Mouse (Mus musculus): ENCODE data around the gene Enkd1. TPM values are rescaled to one million over a fixed set of nuclear protein-coding genes. Genes with fewer than 3 reads are reported as not detected.

Gene Enkd1
- polyA plus RNA-seq, 1 experiment from 2014 or later: 11.6 TPM

- Histone ChIP-seq H3K9me3 (ENCODE audit: control insufficient read depth, low read length) (no peaks in the 10 kb centered on the region), H3K9ac (replicated peaks; ENCODE audit: low read depth, low read length) (no peak overlapping the region), H3K27ac (ENCODE audit: low read depth, low read length) (no peak overlapping the region), H3K27me3 (ENCODE audit: control insufficient read depth, insufficient read depth, low read length) (no peaks in the 10 kb centered on the region), H3K4me3 (ENCODE audit: low read depth, low read length) (no peak overlapping the region), H3K4me1 (ENCODE audit: control insufficient read depth, insufficient read depth, low read length) (peaks cover 26% of the 10 kb centered on the region), H3K36me3 (ENCODE audit: control insufficient read depth, insufficient read depth, low read length) (no peaks in the 10 kb centered on the region), H3K4me2 (ENCODE audit: low read depth, low read length) (no peak overlapping the region)
- WGBS: 90% methylated on average over 6 of the region's 6 CpGs
- ATAC-seq (ENCODE audit: low read depth): no peak
Observed at GRCm38 (mm10) chr8:105704955-105705354, 3.1 kb downstream of the Enkd1 start.

GRCm38 (mm10) chr8:105704146-105704812 is 3.7 kb downstream of the Enkd1 start:
- 94% methylated on average over 34 of the region's 34 CpGs for WGBS
- no peaks in the 10 kb centered on the region for H3K27me3 ChIP-seq (ENCODE audit: control insufficient read depth, insufficient read depth, low read length)

DNA sequence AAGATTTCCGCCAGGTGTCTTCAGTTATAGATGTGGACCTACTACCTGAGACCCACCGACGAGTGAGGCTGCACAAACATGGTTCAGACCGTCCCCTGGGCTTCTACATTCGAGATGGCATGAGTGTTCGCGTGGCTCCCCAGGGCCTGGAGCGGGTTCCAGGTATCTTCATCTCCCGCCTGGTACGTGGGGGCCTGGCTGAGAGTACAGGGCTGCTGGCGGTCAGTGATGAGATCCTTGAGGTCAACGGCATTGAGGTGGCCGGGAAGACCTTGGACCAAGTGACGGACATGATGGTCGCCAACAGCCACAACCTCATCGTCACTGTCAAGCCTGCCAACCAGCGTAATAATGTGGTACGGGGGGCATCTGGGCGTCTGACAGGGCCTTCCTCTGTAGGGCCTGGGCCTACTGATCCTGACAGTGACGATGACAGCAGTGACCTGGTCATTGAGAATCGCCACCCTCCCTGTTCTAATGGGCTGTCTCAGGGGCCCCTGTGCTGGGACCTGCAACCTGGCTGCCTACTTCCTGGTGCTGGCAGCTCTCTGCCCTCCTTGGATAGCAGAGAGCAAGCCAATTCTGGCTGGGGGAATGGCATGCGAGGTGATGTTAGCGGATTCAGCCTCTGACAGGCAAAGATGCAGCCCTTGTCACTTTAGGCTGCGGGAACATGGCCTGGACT is 5.1 kb downstream of the Enkd1 start:
- no peaks in the 10 kb centered on the region for H3K9me3 ChIP-seq (ENCODE audit: control insufficient read depth, low read length)
- no peak overlapping the region for H3K27ac ChIP-seq (ENCODE audit: low read depth, low read length)
- no peak for ATAC-seq (ENCODE audit: low read depth)
- no peaks in the 10 kb centered on the region for H3K27me3 ChIP-seq (ENCODE audit: control insufficient read depth, insufficient read depth, low read length)
- H3K4me1 ChIP-seq (ENCODE audit: control insufficient read depth, insufficient read depth, low read length): peaks cover 28% of the 10 kb centered on the region
- WGBS: 93% methylated on average over 24 of the region's 24 CpGs
- H3K4me3 ChIP-seq (ENCODE audit: low read depth, low read length): no peak overlapping the region
- peaks cover 9% of the 10 kb centered on the region for H3K36me3 ChIP-seq (ENCODE audit: control insufficient read depth, insufficient read depth, low read length)
- H3K9ac ChIP-seq (replicated peaks; ENCODE audit: low read depth, low read length): no peak overlapping the region
- peak overlapping the region; percentile 98; the same call in 1 of the 2 replicates for H3K4me2 ChIP-seq (ENCODE audit: low read depth, low read length)

More at GRCm38 (mm10) chr8:105704146-105704812, 3.7 kb downstream of the Enkd1 start:
- no peak overlapping the region for H3K4me3 ChIP-seq (ENCODE audit: low read depth, low read length)
- ATAC-seq (ENCODE audit: low read depth): no peak
- no peak overlapping the region for H3K27ac ChIP-seq (ENCODE audit: low read depth, low read length)
- H3K36me3 ChIP-seq (ENCODE audit: control insufficient read depth, insufficient read depth, low read length): no peaks in the 10 kb centered on the region
- no peak overlapping the region for H3K9ac ChIP-seq (replicated peaks; ENCODE audit: low read depth, low read length)
- H3K4me2 ChIP-seq (ENCODE audit: low read depth, low read length): no peak overlapping the region
- no peaks in the 10 kb centered on the region for H3K9me3 ChIP-seq (ENCODE audit: control insufficient read depth, low read length)
- peaks cover 28% of the 10 kb centered on the region for H3K4me1 ChIP-seq (ENCODE audit: control insufficient read depth, insufficient read depth, low read length)

DNA sequence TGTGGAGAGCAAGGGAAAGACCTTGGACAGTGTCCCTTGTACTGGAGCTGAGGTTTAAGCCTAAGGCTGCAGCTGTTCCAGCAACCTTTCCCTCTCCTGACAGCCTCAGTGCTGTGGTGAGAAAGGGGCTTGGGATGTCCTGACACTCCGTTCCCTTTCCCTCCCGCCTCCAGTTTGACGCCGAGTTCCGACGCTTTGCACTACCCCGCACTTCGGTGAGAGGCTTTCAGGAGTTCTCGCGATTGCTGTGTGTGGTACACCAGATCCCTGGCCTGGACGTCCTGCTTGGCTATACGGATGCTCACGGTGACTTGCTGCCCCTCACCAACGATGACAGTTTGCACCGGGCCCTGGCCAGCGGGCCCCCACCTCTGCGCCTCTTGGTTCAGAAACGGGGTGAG is 6.0 kb downstream of the Enkd1 start:
- Histone ChIP-seq H3K9ac (replicated peaks; ENCODE audit: low read depth, low read length) (peak overlapping the region; percentile 61), H3K9me3 (ENCODE audit: control insufficient read depth, low read length) (no peaks in the 10 kb centered on the region), H3K27me3 (ENCODE audit: control insufficient read depth, insufficient read depth, low read length) (no peaks in the 10 kb centered on the region), H3K27ac (ENCODE audit: low read depth, low read length) (peak overlapping the region; percentile 94), H3K4me2 (ENCODE audit: low read depth, low read length) (peak overlapping the region; percentile 98), H3K4me3 (ENCODE audit: low read depth, low read length) (peak overlapping the region; percentile 51), H3K4me1 (ENCODE audit: control insufficient read depth, insufficient read depth, low read length) (peaks cover 22% of the 10 kb centered on the region), H3K36me3 (ENCODE audit: control insufficient read depth, insufficient read depth, low read length) (peaks cover 18% of the 10 kb centered on the region)
- WGBS: 36% methylated on average over 18 of the region's 18 CpGs
- ATAC-seq (ENCODE audit: low read depth): peak; percentile 3; the same call in 1 of the 2 replicates

DNA sequence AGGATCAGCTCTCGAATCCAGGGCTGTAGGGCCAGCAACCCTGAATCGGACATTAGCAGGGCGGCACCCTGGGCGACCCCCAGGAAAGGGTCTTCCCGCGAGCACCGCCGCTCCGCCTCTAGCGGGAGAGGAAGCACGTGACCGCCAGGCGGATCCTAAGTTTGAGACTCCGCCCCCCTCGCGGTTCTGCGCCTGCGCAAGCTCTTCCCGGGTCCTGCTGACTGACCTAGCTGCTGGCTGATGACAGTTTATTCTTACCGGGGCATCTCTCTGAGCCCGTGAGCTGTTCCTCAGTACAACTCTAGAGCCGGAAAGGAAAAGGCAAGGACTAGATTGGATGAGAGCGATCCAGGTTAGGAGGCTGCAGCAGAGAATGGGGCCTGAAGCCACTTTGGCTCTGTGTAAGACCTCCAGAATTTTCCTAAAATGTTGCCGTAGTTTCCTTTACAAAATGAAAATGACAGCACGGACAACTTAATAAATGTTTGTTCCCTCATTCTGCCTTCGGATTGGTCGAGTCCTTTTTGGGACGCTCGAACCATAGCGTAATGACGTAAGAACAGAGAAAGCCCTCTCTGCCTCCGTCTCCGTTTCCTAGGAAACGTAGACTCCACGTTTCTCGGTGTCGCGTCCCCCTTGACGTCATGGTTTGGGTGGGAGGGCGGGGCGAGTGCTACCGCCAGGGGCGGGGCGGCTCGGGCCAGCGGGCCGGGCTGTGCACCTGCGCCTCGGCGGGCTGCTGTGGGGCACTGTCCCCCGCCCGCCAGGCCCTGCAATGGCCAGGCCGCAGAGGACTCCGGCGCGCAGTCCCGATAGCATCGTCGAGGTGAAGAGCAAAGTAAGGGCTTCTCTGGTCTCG is 6.8 kb downstream of the Enkd1 start, which contains the start of the genes Acd and Pard6a:
Gene Acd (minus strand): TSS at position 137 of the 859 bp plus-strand sequence.
Gene Pard6a (plus strand): TSS at position 183 of the 859 bp plus-strand sequence.
- peak within 1 kb of the TSS; percentile 98 for H3K4me2 ChIP-seq (ENCODE audit: low read depth, low read length)
- no peaks in the 10 kb centered on the region for H3K9me3 ChIP-seq (ENCODE audit: control insufficient read depth, low read length)
- H3K27me3 ChIP-seq (ENCODE audit: control insufficient read depth, insufficient read depth, low read length): no peaks in the 10 kb centered on the region
- peak within 1 kb of the TSS; percentile 61 for H3K9ac ChIP-seq (replicated peaks; ENCODE audit: low read depth, low read length)
- peak; percentile 77 for ATAC-seq (ENCODE audit: low read depth)
- H3K27ac ChIP-seq (ENCODE audit: low read depth, low read length): peak within 1 kb of the TSS; percentile 94
- peak within 1 kb of the TSS; percentile 51 for H3K4me3 ChIP-seq (ENCODE audit: low read depth, low read length)
- H3K36me3 ChIP-seq (ENCODE audit: control insufficient read depth, insufficient read depth, low read length): peaks cover 24% of the 10 kb centered on the region
- WGBS: under 1% methylated on average over 60 of the region's 60 CpGs
- H3K4me1 ChIP-seq (ENCODE audit: control insufficient read depth, insufficient read depth, low read length): peaks cover 17% of the 10 kb centered on the region

GRCm38 (mm10) chr8:105700566-105700965 is 7.4 kb downstream of the Enkd1 start:
- no peaks in the 10 kb centered on the region for H3K9me3 ChIP-seq (ENCODE audit: control insufficient read depth, low read length)
- peaks cover 24% of the 10 kb centered on the region for H3K36me3 ChIP-seq (ENCODE audit: control insufficient read depth, insufficient read depth, low read length)
- peak overlapping the region; percentile 94 for H3K27ac ChIP-seq (ENCODE audit: low read depth, low read length)
- ATAC-seq (ENCODE audit: low read depth): peak; percentile 55
- peak overlapping the region; percentile 98 for H3K4me2 ChIP-seq (ENCODE audit: low read depth, low read length)
- WGBS: under 1% methylated on average over 21 of the region's 21 CpGs
- H3K4me3 ChIP-seq (ENCODE audit: low read depth, low read length): peak overlapping the region; percentile 51
- no peaks in the 10 kb centered on the region for H3K27me3 ChIP-seq (ENCODE audit: control insufficient read depth, insufficient read depth, low read length)
- peak overlapping the region; percentile 39 for H3K9ac ChIP-seq (replicated peaks; ENCODE audit: low read depth, low read length)
- H3K4me1 ChIP-seq (ENCODE audit: control insufficient read depth, insufficient read depth, low read length): peaks cover 18% of the 10 kb centered on the region

GRCm38 (mm10) chr8:105699488-105700215 is 8.4 kb downstream of the Enkd1 start:
- Histone ChIP-seq H3K4me3 (ENCODE audit: low read depth, low read length) (peak overlapping the region; percentile 51), H3K4me2 (ENCODE audit: low read depth, low read length) (peak overlapping the region; percentile 98; the same call in 1 of the 2 replicates), H3K9me3 (ENCODE audit: control insufficient read depth, low read length) (no peaks in the 10 kb centered on the region), H3K27ac (ENCODE audit: low read depth, low read length) (no peak overlapping the region), H3K27me3 (ENCODE audit: control insufficient read depth, insufficient read depth, low read length) (no peaks in the 10 kb centered on the region), H3K4me1 (ENCODE audit: control insufficient read depth, insufficient read depth, low read length) (peaks cover 28% of the 10 kb centered on the region), H3K9ac (replicated peaks; ENCODE audit: low read depth, low read length) (no peak overlapping the region), H3K36me3 (ENCODE audit: control insufficient read depth, insufficient read depth, low read length) (peaks cover 24% of the 10 kb centered on the region)
- ATAC-seq (ENCODE audit: low read depth): no peak
- WGBS: 92% methylated on average over 11 of the region's 11 CpGs

DNA sequence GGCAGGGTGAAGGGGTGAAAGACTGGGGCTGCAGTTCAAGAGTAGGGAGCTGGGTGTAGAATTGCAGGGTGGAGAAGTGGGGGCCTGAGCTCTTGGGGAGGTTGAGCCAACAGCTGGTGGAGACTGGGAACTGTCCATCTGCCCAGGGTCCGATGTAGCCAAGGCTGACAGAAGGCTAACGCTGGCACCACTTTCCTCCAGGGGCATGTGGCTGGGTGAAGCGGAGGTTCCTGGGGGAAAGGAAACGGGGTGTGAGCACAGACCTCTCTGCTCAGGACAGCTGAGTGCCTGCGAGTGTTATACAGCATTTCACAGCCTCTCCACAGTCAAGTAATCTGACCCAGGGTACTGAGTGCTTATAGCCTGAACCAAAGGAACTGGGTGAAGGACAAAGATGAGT is 9.3 kb downstream of the Enkd1 start:
- Histone ChIP-seq H3K9ac (replicated peaks; ENCODE audit: low read depth, low read length) (no peak overlapping the region), H3K4me3 (ENCODE audit: low read depth, low read length) (no peak overlapping the region), H3K4me1 (ENCODE audit: control insufficient read depth, insufficient read depth, low read length) (peaks cover 33% of the 10 kb centered on the region), H3K27me3 (ENCODE audit: control insufficient read depth, insufficient read depth, low read length) (no peaks in the 10 kb centered on the region), H3K9me3 (ENCODE audit: control insufficient read depth, low read length) (no peaks in the 10 kb centered on the region), H3K4me2 (ENCODE audit: low read depth, low read length) (no peak overlapping the region), H3K27ac (ENCODE audit: low read depth, low read length) (no peak overlapping the region), H3K36me3 (ENCODE audit: control insufficient read depth, insufficient read depth, low read length) (peaks cover 24% of the 10 kb centered on the region)
- 80% methylated on average over 5 of the region's 5 CpGs for WGBS
- ATAC-seq (ENCODE audit: low read depth): no peak

All from neural tube, embryonic 14.5 days (tissue).